Mouse (Mus musculus) ovary, postnatal 14 days (tissue): ENCODE measurements at regions not wholly inside any gene's neighbourhood (a gene's known extent, or its start where the extent isn't known, plus 50 kb on each side); places are given as distances from the start of the nearest gene placed in this dataset.
A peak's percentile ranks its signal among the peaks of the same experiment; 100 is the strongest.

Experiments
- DNase-seq: peaks from one replicate; pipeline ENCODE4 v3.0.0; 2022; ENCODE audit warnings: low spot score

DNA sequence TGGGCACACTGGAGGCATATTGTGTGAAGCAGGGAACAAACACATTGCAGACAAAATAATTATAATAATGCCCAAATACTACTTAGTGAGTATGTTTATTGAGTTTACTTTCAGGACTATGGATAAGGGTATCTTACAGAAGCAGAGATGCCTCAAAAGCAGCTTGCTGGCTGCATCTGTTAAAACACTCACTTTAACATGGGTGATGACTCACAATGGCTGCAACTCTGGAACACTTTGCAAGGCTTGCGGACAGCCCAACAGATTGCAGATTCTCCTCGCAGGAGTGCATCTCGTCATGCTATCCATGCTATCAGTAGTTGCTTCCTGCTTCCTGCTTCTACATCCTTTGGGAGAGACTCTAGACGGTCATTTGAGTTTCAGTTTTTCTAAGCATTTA lies 373.2 kb upstream of the Arpp21 start:
- DNase-seq, result no peak

GRCm38 (mm10) chr9:112607221-112607620 lies 371.5 kb upstream of the Arpp21 start:
- DNase-seq, result no peak

- no peak for DNase-seq
Measured at GRCm38 (mm10) chr9:112595731-112596130, 360.0 kb upstream of the Arpp21 start.

GRCm38 (mm10) chr9:112590241-112590640 lies 354.5 kb upstream of the Arpp21 start:
- DNase-seq, result no peak

DNA sequence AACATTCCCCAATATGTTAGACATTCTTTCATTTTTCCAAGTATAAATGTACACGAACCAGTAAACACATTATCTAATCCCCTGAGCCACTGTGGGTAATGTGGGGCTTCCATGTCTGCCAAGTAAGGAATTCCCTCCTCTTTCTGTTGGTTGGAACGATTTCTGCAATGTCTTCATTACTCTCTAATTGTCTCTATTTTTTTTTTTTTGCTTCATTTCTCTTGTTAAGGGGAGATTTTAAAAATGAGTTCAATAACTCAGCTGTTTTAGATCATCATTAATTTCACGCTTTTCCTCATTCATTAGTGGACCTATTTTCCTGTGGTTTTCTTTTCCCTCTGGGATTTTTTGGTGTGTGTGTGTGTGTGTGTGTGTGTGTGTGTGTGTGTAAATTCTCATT lies 337.6 kb upstream of the Arpp21 start:
- no peak for DNase-seq

- DNase-seq, result no peak
Measured at GRCm38 (mm10) chr9:112561348-112561747, 325.6 kb upstream of the Arpp21 start.

- DNase-seq, result no peak
Measured at GRCm38 (mm10) chr9:112560226-112560625, 324.5 kb upstream of the Arpp21 start.

- no peak for DNase-seq
Measured at GRCm38 (mm10) chr9:112537924-112538323, 302.2 kb upstream of the Arpp21 start.

GRCm38 (mm10) chr9:112525377-112525776 lies 289.6 kb upstream of the Arpp21 start:
- DNase-seq, result no peak

- no peak for DNase-seq
Measured at GRCm38 (mm10) chr9:112523251-112523650, 287.5 kb upstream of the Arpp21 start.

DNA sequence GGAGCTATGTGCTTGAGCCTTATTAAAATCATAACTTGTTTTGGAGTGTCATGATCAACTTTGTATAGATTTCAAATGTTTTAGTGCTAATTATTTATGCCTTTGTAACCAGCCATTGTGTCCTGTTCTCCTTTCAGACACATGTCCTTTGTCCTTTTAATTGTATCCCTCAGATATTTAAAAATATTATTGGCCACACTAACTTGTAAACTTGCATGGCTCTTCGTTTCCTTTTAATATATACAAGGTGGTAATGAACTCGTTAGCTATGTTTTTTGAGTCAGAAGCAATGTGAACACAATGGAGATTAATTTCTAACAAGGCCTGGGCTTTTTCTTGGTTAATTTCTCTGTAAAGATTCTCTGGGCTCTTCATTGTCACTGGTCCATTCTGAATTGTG lies 275.0 kb upstream of the Arpp21 start:
- no peak for DNase-seq

GRCm38 (mm10) chr9:112506871-112507270 lies 271.1 kb upstream of the Arpp21 start:
- DNase-seq, result no peak

DNA sequence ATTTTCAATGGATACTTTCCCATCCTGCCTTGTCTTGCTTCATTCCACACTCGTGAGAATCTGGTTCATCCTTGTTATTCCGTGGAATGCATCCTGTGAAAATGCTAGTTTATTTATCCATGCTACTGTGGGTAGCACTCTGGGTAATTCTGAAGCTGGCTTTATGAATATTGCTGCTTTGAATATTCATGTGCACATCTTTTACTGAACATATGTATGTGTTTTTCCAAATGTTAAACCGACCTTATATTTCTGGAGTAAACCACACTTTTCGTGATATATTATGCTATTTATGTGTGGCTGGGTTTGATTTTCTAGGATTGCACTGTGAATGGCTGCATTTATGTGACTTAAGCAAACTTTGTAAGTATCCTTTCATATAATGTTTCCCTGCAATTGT lies 262.9 kb upstream of the Arpp21 start:
- DNase-seq, result no peak

GRCm38 (mm10) chr9:112495930-112496527 lies 260.3 kb upstream of the Arpp21 start:
- DNase-seq, result no peak

DNA sequence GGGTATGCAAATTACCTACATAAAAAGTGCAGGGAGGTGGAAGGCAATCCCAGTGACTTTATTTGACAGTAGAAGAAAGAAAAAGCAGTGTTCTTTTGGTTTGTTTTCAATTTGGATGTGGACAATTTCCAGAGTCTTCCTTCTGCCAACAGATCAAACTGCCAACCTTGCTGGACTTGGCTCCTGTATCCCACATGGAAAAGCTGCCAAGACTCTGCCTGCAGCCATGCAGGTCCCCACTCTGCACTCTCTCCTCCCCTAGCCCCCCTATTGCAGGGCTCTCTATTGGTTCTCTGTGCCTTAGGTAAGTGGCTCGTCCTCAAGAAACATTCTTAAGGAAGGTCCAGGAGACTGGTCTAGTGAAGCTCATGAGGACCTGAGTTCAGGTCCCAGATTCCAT lies 255.2 kb upstream of the Arpp21 start:
- DNase-seq, result peak; percentile 1

GRCm38 (mm10) chr9:112476644-112477043 lies 240.9 kb upstream of the Arpp21 start:
- DNase-seq, result no peak

DNA sequence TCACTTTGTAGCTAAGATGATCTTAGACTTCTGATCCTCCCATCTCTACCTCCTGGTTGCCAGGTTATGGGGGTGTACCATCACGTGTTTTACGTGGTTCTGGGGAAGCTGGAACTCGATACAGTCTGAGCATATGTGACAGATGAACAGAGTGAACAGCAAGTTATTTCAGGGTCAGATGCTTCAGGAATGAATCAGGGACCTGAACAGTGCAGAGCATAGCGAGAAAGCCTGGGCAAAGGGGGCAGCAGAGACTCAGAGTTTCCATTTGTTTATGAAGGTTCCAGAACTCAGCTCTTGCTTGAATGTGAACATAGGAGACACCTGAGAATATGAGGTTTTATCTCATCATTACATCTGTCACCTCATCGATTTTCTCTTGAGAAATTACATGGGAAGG lies 221.9 kb upstream of the Arpp21 start:
- DNase-seq, result no peak

DNA sequence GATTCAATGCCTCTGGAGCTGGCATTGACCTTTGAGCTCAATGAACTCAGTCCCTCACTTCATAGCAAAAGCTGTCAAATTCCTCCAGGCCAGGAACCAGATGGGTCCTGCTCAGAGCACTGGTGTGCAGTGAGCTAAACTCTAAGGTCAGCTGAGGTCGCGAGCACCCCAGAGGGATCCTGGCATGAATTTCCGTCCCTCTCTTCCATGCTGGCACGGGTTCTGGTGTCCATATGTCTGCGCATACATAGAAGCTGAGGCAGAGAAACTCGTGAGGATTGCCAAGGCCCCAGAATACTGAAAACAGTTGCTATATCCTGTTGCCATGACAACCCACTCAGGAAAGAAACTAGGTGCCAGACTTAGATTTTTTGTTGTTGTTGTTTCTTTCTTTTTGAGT lies 219.0 kb upstream of the Arpp21 start:
- no peak for DNase-seq

GRCm38 (mm10) chr9:112447515-112447914 lies 211.8 kb upstream of the Arpp21 start:
- DNase-seq, result no peak

GRCm38 (mm10) chr9:112446981-112447380 lies 211.2 kb upstream of the Arpp21 start:
- no peak for DNase-seq

GRCm38 (mm10) chr9:112446027-112446352 lies 210.3 kb upstream of the Arpp21 start:
- DNase-seq, result no peak

- DNase-seq, result no peak
Measured at GRCm38 (mm10) chr9:112445230-112446026, 209.7 kb upstream of the Arpp21 start.

DNA sequence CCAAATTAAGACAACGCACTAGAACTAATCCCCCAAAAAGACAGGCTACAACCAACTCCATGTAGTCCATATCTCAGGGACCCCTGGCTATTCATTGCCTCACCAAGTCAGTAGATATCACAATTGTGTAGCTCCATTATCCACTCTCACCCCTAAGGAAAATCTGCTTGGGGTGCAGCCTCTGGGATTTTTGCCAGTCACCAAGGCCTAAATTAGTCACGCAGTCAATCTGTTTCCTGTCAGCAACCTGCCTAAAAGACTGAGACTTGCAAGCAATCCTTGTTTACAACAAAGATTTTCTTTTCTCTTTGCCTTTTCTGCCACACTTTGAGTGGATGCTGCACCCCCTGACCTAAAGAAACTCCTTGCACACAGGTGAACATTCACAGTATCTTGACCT lies 208.5 kb upstream of the Arpp21 start:
- DNase-seq, result no peak

DNA sequence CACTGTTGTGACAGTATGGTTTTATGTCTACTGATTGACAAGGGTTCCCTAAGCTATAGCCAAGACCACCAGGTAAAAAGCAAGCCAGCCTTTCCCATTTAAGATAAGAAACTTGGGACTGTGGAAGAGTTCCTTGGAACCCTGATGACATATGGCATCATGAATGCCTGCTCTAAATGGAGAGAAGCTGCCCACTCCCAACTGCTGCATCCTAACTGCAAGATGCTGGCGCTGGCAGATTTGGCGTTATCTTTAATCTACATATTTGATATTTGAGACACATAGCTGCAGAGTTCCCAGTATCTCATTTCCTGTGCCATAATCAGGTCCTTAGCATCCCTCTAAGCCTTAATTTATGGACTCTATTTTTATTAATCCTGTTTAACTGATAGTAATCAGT lies 200.4 kb upstream of the Arpp21 start:
- DNase-seq, result no peak
